Mouse (Mus musculus): ENCODE data around the gene Gm7102. TPM values are rescaled to one million over a fixed set of nuclear protein-coding genes. Genes with fewer than 3 reads are reported as not detected.

The Gm7102 gene
- polyA plus RNA-seq, 1 experiment from 2014 or later = not detected

DNA sequence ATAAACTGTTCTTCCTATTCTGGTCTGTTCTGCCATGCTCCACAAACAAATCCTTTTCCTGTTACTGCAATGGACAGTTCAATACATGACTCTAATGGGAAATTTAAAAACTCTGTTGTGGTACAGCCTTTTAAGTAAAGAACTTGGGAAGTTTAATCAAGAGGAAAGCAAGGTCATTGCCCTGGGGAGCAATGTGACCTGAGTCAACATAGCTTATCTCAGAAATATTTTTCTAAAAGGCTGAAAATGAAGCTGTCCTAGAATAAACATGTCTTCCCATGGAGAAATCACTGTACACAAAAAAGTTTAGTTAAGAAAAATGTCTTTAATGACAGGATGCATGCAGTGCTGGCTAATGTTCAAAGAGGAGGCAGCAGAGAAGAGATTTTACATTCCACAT lies 37.5 kb downstream of the Gm7102 start:
- Histone ChIP-seq H3K4me1 (peaks cover 10% of the 10 kb centered on the region), H3K36me3 (ENCODE audit: poor library complexity, severe bottlenecking) (peaks cover 4% of the 10 kb centered on the region; the same call in 1 of the 2 replicates), H3K4me3 (no peak overlapping the region), H3K4me2 (no peak overlapping the region), H3K9ac (no peak overlapping the region), H3K9me3 (replicated peaks) (no peaks in the 10 kb centered on the region), H3K27ac (no peak overlapping the region), H3K27me3 (no peaks in the 10 kb centered on the region)
- ATAC-seq = no peak

DNA sequence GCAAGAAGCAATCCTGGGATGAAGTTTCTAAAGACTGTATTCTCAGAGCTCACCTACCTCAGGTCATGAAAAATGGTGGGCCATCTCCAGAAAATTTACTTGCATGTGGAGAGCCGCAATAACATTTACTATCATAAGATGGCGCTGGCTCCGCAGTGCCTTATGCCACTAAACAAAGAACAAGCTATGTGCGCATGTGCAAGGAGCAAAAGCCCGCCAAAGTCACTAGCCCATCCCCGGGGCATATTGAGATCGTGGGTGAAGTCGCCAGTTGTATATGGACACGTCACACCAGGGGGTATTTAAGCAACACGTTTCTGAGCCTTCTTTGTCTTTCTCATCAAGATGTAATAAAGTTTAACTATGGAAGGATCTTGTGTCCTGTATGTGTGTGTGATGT lies 45.0 kb downstream of the Gm7102 start:
- no peaks in the 10 kb centered on the region for H3K4me1 ChIP-seq
- ATAC-seq = no peak

More for the DNA sequence above, 45.0 kb downstream of the Gm7102 start:
- Histone ChIP-seq H3K4me2 (no peak overlapping the region), H3K4me3 (no peak overlapping the region), H3K9ac (no peak overlapping the region), H3K36me3 (ENCODE audit: poor library complexity, severe bottlenecking) (peaks cover 22% of the 10 kb centered on the region), H3K27ac (no peak overlapping the region), H3K9me3 (replicated peaks) (peaks cover 4% of the 10 kb centered on the region; the same call in 1 of the 2 replicates), H3K27me3 (no peaks in the 10 kb centered on the region)
- 90% methylated on average over 10 of the region's 10 CpGs for WGBS

Other genes with a start within 250 kb of the Gm7102 start
- 50.9 and 51.2 TPM in 2 replicates for gene Zfp950, start 35.5 kb downstream of the Gm7102 start, polyA plus RNA-seq (2015; fragmentation: Nextera tagmentation; extraction: Ambion mirVana)
- not detected in 2 replicates for gene Gm6020, start 7.6 kb upstream of the Gm7102 start, polyA plus RNA-seq (2015; fragmentation: Nextera tagmentation; extraction: Ambion mirVana)
- 20.4 and 25.2 TPM in 2 replicates for gene Csf2ra, start 52.1 kb upstream of the Gm7102 start, polyA plus RNA-seq (2015; fragmentation: Nextera tagmentation; extraction: Ambion mirVana)
- gene Gm21060, start 120.8 kb upstream of the Gm7102 start, polyA plus RNA-seq (2015; fragmentation: Nextera tagmentation; extraction: Ambion mirVana) = not detected in 2 replicates